Mouse (Mus musculus) thymus, adult 2 months (tissue): ENCODE data around the gene Plcd3. TPM values are rescaled to one million over a fixed set of nuclear protein-coding genes. Genes with fewer than 3 reads are reported as not detected.

ENCODE experiments used
- DNase-seq: peaks from one replicate; pipeline ENCODE4 v3.0.0; 2021
- H3K27ac ChIP-seq: fragments of 200-500 bp; 2 replicates; pipeline ENCODE4 v1.5.1; 2012; ENCODE audit warnings: low read length, control low read depth; ENCODE audit not compliant: control insufficient read depth, insufficient read depth
- H3K27me3 ChIP-seq: fragments of 200-500 bp; 2 replicates; pipeline ENCODE4 v1.6.1; 2012; ENCODE audit warnings: mild to moderate bottlenecking, low read length, moderate library complexity, mixed read lengths; ENCODE audit not compliant: control insufficient read depth, insufficient read depth
- H3K36me3 ChIP-seq: fragments of 200-500 bp; 2 replicates; pipeline ENCODE4 v1.6.1; 2012; ENCODE audit warnings: mild to moderate bottlenecking, low read length, moderate library complexity; ENCODE audit not compliant: control insufficient read depth, insufficient read depth
- H3K4me1 ChIP-seq: fragments of 200-500 bp; replicated peaks from 2 replicates; pipeline ENCODE4 v1.6.1; 2012; ENCODE audit warnings: low read length; ENCODE audit not compliant: control insufficient read depth, insufficient read depth
- H3K4me3 ChIP-seq: fragments of 200-500 bp; 2 replicates; pipeline ENCODE4 v1.5.1; 2012; ENCODE audit warnings: mild to moderate bottlenecking, low read length, control low read depth, moderate library complexity; ENCODE audit not compliant: control insufficient read depth, insufficient read depth
- CTCF ChIP-seq: fragments of 200-500 bp; IDR thresholded peaks from 2 replicates; pipeline ENCODE4 v1.5.1; 2012; ENCODE audit warnings: mild to moderate bottlenecking, control low read depth, low read length, moderate library complexity, borderline replicate concordance; ENCODE audit not compliant: control insufficient read depth, poor library complexity, insufficient read depth; ENCODE audit errors: extremely low read depth
- POLR2A ChIP-seq: fragments of 200-500 bp; IDR thresholded peaks from 2 replicates; pipeline ENCODE4 v1.6.1; 2012; ENCODE audit warnings: mild to moderate bottlenecking, low read length, control low read depth, moderate library complexity; ENCODE audit not compliant: control insufficient read depth, poor library complexity, insufficient read depth; ENCODE audit errors: extremely low read depth
- WGBS: fragments of 180-500 bp; shearing (Covaris S2); methylation state at CpG from one replicate; pipeline ENCODE4 v1.1.7; 2018; 5-methylcytosine and 5-hydroxymethylcytosine counted together
- polyA plus RNA-seq: library from polyadenylated mRNA; depleted of rRNA; stranded (reverse); fragments of >200 nt; gene quantifications from 2 replicates; pipeline ENCODE4 v1.2.3, GENCODE M21; 2012

The Plcd3 gene
- polyA plus RNA-seq, 1 experiment = 5.4 TPM

DNA sequence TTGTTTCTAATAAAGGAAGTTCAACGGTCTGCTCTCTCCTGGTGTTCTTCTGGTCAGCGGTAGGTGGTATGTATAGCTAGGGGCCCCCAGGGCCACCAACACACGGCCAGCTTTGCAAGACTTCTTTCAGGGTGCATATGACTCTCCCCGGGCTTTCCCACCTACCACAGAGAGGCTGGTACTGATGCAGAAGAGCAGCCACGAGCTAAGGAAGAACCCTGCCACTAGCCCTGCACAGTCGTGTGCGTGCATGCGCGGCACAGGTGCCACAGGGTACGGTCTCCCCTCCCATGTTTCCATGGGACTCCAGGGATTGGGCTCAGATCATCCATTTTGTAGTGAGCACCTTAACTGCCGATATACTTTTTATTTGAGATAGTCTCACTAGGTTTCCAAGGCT, 32.6 kb downstream of the Plcd3 start:
- H3K4me3 ChIP-seq = no peak overlapping the region
- TF ChIP-seq CTCF (no peak), POLR2A (no peak)
- no peak for DNase-seq
- H3K36me3 ChIP-seq = peaks cover 47% of the 10 kb centered on the region
- no peaks in the 10 kb centered on the region for H3K27me3 ChIP-seq
- H3K4me1 ChIP-seq = no peaks in the 10 kb centered on the region
- 94% methylated on average over 11 of the region's 11 CpGs for WGBS
- no peak overlapping the region for H3K27ac ChIP-seq

- H3K4me1 ChIP-seq = no peaks in the 10 kb centered on the region
- no peak overlapping the region for H3K27ac ChIP-seq
- no peaks in the 10 kb centered on the region for H3K27me3 ChIP-seq
- DNase-seq = no peak
- H3K4me3 ChIP-seq = no peak overlapping the region
- peaks cover 54% of the 10 kb centered on the region for H3K36me3 ChIP-seq
- TF ChIP-seq POLR2A (no peak), CTCF (no peak)
- WGBS = 76% methylated on average over 4 of the region's 4 CpGs
These were observed 33.2 kb downstream of the Plcd3 start for GRCm38 (mm10) chr11:103068272-103068671.

DNA sequence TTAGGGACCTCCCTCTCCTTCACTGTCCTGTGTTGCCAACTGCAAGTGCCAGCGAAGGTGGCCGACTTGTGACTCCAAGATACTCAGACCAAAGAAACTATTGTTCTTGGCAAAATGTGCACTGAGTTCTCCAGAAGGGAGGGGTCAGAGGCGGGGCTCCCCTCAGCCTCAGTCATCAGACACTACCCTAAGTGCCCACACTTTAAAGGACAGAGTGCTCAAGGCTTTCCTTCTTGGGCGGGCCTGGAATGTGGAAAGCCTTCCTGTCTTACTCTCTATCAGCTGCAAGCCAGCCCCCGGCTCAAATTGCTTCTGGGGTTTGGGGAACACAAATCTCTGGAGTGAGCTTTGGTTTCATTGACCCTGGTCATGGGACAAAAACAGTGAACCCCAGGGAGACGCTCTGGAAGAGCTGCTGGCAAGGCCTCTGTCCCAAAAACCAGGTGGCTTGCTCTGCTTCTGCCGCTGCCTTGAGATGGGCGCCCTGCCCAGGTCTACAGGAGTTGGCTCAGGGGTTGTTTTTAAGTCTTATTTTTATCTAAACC, 33.9 kb downstream of the Plcd3 start:
- Histone ChIP-seq H3K4me3 (no peak overlapping the region), H3K4me1 (no peaks in the 10 kb centered on the region), H3K27me3 (no peaks in the 10 kb centered on the region), H3K36me3 (peaks cover 59% of the 10 kb centered on the region), H3K27ac (no peak overlapping the region)
- TF ChIP-seq POLR2A (no peak), CTCF (no peak)
- WGBS = 94% methylated on average over 8 of the region's 8 CpGs
- DNase-seq = no peak

GRCm38 (mm10) chr11:103067051-103067361, 34.5 kb downstream of the Plcd3 start:
- H3K4me1 ChIP-seq = no peaks in the 10 kb centered on the region
- no peak overlapping the region for H3K27ac ChIP-seq
- WGBS = 94% methylated on average over 6 of the region's 6 CpGs
- no peak overlapping the region for H3K4me3 ChIP-seq
- DNase-seq = no peak
- TF ChIP-seq POLR2A (no peak), CTCF (no peak)
- no peaks in the 10 kb centered on the region for H3K27me3 ChIP-seq
- H3K36me3 ChIP-seq = peaks cover 61% of the 10 kb centered on the region

GRCm38 (mm10) chr11:103066191-103067050, 35.0 kb downstream of the Plcd3 start:
- no peak overlapping the region for H3K27ac ChIP-seq
- no peaks in the 10 kb centered on the region for H3K27me3 ChIP-seq
- no peak for DNase-seq
- 95% methylated on average over 14 of the region's 14 CpGs for WGBS
- no peaks in the 10 kb centered on the region for H3K4me1 ChIP-seq
- H3K4me3 ChIP-seq = no peak overlapping the region
- no peak for TF ChIP-seq POLR2A
- no peak for TF ChIP-seq CTCF
- H3K36me3 ChIP-seq = peaks cover 67% of the 10 kb centered on the region

DNA sequence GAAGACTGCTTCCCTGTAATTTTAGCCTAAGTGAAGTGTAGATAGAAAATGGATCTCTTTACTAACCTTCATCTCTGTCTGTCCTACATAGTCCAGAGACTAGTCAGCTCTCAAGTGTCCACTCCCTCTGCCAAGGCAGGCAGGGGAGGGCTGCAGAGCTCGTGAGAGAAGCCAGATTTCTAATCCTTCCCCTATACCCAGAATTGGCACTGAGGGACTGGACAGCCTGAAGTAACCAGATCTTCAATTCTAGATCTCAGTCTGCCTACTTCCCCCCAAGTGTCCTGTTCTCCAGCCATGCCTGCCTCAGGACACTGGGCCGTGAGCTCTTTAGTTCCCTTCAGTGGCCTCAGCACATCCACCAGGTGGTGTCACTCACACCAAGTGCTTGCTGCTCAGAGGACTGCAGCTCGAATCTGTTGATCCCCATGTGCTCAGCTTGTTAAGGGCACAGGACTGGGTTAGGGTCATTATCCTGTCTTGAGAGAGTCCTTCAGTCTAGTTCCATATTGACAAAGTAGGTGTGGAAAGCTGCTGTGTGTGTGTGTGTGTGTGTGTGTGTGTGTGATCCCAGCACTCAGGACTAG, 42.9 kb downstream of the Plcd3 start:
- no peaks in the 10 kb centered on the region for H3K4me1 ChIP-seq
- H3K27me3 ChIP-seq = no peaks in the 10 kb centered on the region
- DNase-seq = no peak
- TF ChIP-seq CTCF (no peak), POLR2A (no peak)
- H3K27ac ChIP-seq = no peak overlapping the region
- 93% methylated on average over 3 of the region's 3 CpGs for WGBS
- no peak overlapping the region for H3K4me3 ChIP-seq
- peaks cover 74% of the 10 kb centered on the region for H3K36me3 ChIP-seq
